Comparison of ENCODE assay signal across 8 mouse cellular contexts in the genomic region with DNA sequence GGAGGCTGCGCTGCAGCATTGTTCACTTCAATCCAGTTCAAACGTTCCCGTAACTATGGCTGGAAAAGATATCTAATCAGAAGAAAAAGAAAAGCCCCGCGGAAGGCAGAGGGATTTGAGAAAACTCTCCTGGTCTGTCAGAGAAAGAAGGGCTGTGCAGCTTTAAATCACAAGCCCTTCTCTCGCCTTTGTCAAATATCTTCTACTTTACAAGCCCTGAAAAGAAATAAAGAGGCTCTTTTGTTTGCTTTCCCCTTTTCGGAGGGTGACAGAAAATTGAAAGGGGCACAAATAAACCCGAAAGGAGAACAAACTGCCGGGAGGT.
A peak's percentile ranks its signal among the peaks of the same experiment; 100 is the strongest.
DNase-seq lines count a peak whose midpoint lies in the region; ATAC-seq and TF ChIP-seq lines count a peak whose summit lies in the region.

No protein-coding gene starts in this region.

- H3K9me3 ChIP-seq in lung, embryonic 14.5 days (ENCODE audit: low read depth, low read length), result no peaks in the 10 kb centered on the region
- H3K9me3 ChIP-seq in embryonic facial prominence, embryonic 13.5 days, result no peaks in the 10 kb centered on the region
- H3K9me3 ChIP-seq in intestine, postnatal 0 days (ENCODE audit: control insufficient read depth), result no peaks in the 10 kb centered on the region

- peak overlapping the region; percentile 93 for H3K27ac ChIP-seq in lung, embryonic 14.5 days (ENCODE audit: low read depth)
- peak overlapping the region; percentile 73 for H3K27ac ChIP-seq in embryonic facial prominence, embryonic 13.5 days
- no peak overlapping the region for H3K27ac ChIP-seq in intestine, postnatal 0 days (ENCODE audit: low read depth, low read length)

- peak overlapping the region; percentile 85 for H3K4me3 ChIP-seq in lung, embryonic 14.5 days (ENCODE audit: low read depth, low read length)
- H3K4me3 ChIP-seq in embryonic facial prominence, embryonic 13.5 days, result peak overlapping the region; percentile 86
- peak overlapping the region; percentile 98 for H3K4me3 ChIP-seq in intestine, postnatal 0 days (ENCODE audit: low read depth, low read length)

- H3K9ac ChIP-seq in lung, embryonic 14.5 days, result peak overlapping the region; percentile 89
- peak overlapping the region; percentile 85 for H3K9ac ChIP-seq in embryonic facial prominence, embryonic 13.5 days
- H3K9ac ChIP-seq in intestine, postnatal 0 days (ENCODE audit: low read depth, low read length), result peak overlapping the region; percentile 84

- ATAC-seq in lung, embryonic 14.5 days (ENCODE audit: insufficient read depth), result no peak
- no peak for ATAC-seq in embryonic facial prominence, embryonic 13.5 days (ENCODE audit: insufficient number of reproducible peaks, insufficient read depth, low FRiP score, low TSS enrichment, low read depth)
- ATAC-seq in intestine, postnatal 0 days, result no peak

- peak; percentile 56 for DNase-seq in lung, embryonic 14.5 days
- no peak for DNase-seq in lung, postnatal 36 days
- peak; percentile 54 for DNase-seq in retina, embryonic 14.5 days (ENCODE audit: low spot score)
- DNase-seq in B cell, adult 2 months, result no peak
- DNase-seq in layer of hippocampus, adult 11-12 months (ENCODE audit: low spot score), result no peak
- no peak for DNase-seq in gastrocnemius, postnatal 4 days (ENCODE audit: low spot score in 2 of 2)

- no peak for TF ChIP-seq CTCF in lung, embryonic 14.5 days (IDR thresholded peaks at IDR 0.05; ENCODE audit: low read depth)
- no peak for TF ChIP-seq CTCF in intestine, postnatal 0 days (IDR thresholded peaks at IDR 0.05; ENCODE audit: low read depth)

- H3K36me3 ChIP-seq in lung, embryonic 14.5 days (ENCODE audit: insufficient read depth), result no peaks in the 10 kb centered on the region
- no peaks in the 10 kb centered on the region for H3K36me3 ChIP-seq in embryonic facial prominence, embryonic 13.5 days
- H3K36me3 ChIP-seq in intestine, postnatal 0 days (ENCODE audit: control insufficient read depth, insufficient read depth), result no peaks in the 10 kb centered on the region

- peak overlapping the region; percentile 73 for H3K4me2 ChIP-seq in lung, embryonic 14.5 days
- H3K4me2 ChIP-seq in embryonic facial prominence, embryonic 13.5 days, result peak overlapping the region; percentile 85
- H3K4me2 ChIP-seq in intestine, postnatal 0 days (replicated peaks; ENCODE audit: low read depth), result peak overlapping the region; percentile 89

- WGBS in lung, embryonic 14.5 days, result 1% methylated on average over 9 of the region's 9 CpGs
- WGBS in embryonic facial prominence, embryonic 13.5 days, result under 1% methylated on average over 9 of the region's 9 CpGs
- WGBS in intestine, postnatal 0 days, result under 1% methylated on average over 9 of the region's 9 CpGs

- no peaks in the 10 kb centered on the region for H3K27me3 ChIP-seq in lung, embryonic 14.5 days (ENCODE audit: insufficient read depth, low read length)
- H3K27me3 ChIP-seq in embryonic facial prominence, embryonic 13.5 days, result peaks cover 11% of the 10 kb centered on the region
- H3K27me3 ChIP-seq in intestine, postnatal 0 days (replicated peaks; ENCODE audit: control insufficient read depth, insufficient read depth, low read length), result no peaks in the 10 kb centered on the region

- H3K4me1 ChIP-seq in lung, embryonic 14.5 days (ENCODE audit: insufficient read depth), result peaks cover 10% of the 10 kb centered on the region
- H3K4me1 ChIP-seq in embryonic facial prominence, embryonic 13.5 days, result peaks cover 31% of the 10 kb centered on the region
- H3K4me1 ChIP-seq in intestine, postnatal 0 days (replicated peaks; ENCODE audit: control insufficient read depth, insufficient read depth, low read length), result no peaks in the 10 kb centered on the region

Comparison
In these comparisons a context has a peak if more than half of its experiments do, and no peak if none do; other contexts are left out.
1. DNase-seq: peak in lung, embryonic 14.5 days (single experiment) and retina, embryonic 14.5 days (single experiment); none in lung, postnatal 36 days (single experiment), B cell, adult 2 months (0 of 2), layer of hippocampus, adult 11-12 months (single experiment) and gastrocnemius, postnatal 4 days (0 of 2).
2. Peak in every context shown above with its lines, with median percentiles within 50 percentile points of each other: H3K4me2 ChIP-seq, H3K4me3 ChIP-seq and H3K9ac ChIP-seq.